Mouse (Mus musculus): Measurements from ENCODE around the gene Ufsp1. TPM values are rescaled to one million over a fixed set of nuclear protein-coding genes. Genes with fewer than 3 reads are reported as not detected.

Ufsp1 gene
- polyA plus RNA-seq, 1 experiment: 9.0 TPM

DNA sequence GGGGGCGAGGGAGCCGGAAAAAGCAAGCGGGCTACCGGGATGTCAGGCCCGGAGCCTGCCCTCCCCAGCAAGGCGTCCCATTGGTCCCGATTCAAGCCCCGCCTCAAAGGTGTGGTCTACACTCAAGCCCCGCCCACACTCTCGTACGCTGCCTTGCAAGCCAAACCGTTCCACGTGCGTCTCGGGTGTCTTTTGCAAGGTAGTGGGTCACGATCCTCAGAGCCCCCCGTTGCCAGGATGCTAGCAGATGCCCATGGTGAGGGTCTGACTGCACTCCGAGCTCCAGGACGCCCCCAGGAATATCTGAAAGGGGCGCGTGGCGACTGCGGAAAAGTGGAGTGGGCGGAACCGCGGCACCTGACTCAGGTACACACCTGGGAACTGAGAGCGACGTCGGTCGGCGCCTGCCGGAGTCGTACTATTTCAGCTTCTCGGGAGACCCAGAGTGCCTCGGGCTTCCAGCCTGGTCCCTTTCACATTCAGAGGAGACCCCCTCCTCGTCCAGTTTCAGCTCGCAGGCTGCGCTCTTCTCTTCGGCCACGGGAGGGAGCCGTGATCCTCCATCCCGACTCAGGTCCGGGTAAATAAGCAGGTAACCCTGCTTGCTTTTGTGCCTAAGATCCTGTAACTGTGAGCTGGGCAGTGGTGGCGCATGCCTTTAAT is 39.2 kb downstream of the Ufsp1 start, which contains the start of gene Slc12a9:
Gene Slc12a9, minus strand, starts transcription at position 86 of the 663 bp plus-strand sequence.
- Histone ChIP-seq H3K27me3 (ENCODE audit: control insufficient read depth, insufficient read depth, insufficient read length) (no peaks in the 10 kb centered on the region), H3K4me2 (ENCODE audit: low read depth) (peak within 1 kb of the TSS; percentile 96), H3K36me3 (ENCODE audit: control insufficient read depth, insufficient read depth) (no peaks in the 10 kb centered on the region), H3K4me3 (peak within 1 kb of the TSS; percentile 45), H3ac (ENCODE audit: control insufficient read depth, insufficient read length) (no peak within 1 kb of the TSS), H3K79me2 (ENCODE audit: control insufficient read depth, insufficient read depth) (no peaks in the 10 kb centered on the region)
- TF ChIP-seq REST (IDR thresholded peaks at IDR 0.05; ENCODE audit: insufficient read depth, insufficient read length) (no peak), POLR2AphosphoS2 (IDR thresholded peaks at IDR 0.05; ENCODE audit: insufficient read length, low read depth) (peak; percentile 75), USF1 (IDR thresholded peaks at IDR 0.05; ENCODE audit: low read depth) (no peak), POLR2A (IDR thresholded peaks at IDR 0.05; ENCODE audit: insufficient read length, low read depth) (peak; percentile 42), CEBPB (IDR thresholded peaks at IDR 0.05; ENCODE audit: insufficient read depth, poor library complexity, severe bottlenecking) (no peak), SRF (IDR thresholded peaks at IDR 0.05; ENCODE audit: control insufficient read depth, insufficient read length, low read depth) (no peak), MYOD1 (IDR thresholded peaks at IDR 0.05; ENCODE audit: control insufficient read depth in 1 of 3, insufficient read length in 2 of 3, low read depth in 2 of 3) (no peak), TCF12 (IDR thresholded peaks at IDR 0.05; ENCODE audit: insufficient read depth, poor library complexity, severe bottlenecking) (no peak)

DNA sequence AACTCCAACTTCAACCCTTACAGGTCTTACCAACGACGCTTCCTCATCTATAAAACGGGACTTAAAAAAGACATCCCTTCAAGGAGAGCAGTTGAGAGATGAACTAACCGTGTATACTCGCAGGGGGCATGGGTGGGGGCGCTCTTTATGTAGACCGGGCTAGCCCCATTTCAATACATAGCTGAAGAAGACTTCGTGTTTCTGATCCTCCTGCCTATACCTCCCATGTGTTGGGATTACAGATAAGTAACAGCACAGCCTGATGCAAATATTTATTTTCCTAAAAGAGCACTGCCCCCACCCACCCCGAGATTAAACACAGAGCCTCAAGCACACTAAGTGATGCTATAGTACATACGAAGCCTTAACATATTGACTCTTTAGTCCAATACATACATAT is 39.9 kb downstream of the Ufsp1 start:
- Histone ChIP-seq H3K27me3 (ENCODE audit: control insufficient read depth, insufficient read depth, insufficient read length) (no peaks in the 10 kb centered on the region), H3K79me2 (ENCODE audit: control insufficient read depth, insufficient read depth) (no peaks in the 10 kb centered on the region), H3K4me2 (ENCODE audit: low read depth) (peak overlapping the region; percentile 96), H3K36me3 (ENCODE audit: control insufficient read depth, insufficient read depth) (no peaks in the 10 kb centered on the region), H3K4me3 (peak overlapping the region; percentile 45), H3ac (ENCODE audit: control insufficient read depth, insufficient read length) (no peak overlapping the region)
- TF ChIP-seq CEBPB (IDR thresholded peaks at IDR 0.05; ENCODE audit: insufficient read depth, poor library complexity, severe bottlenecking) (no peak), REST (IDR thresholded peaks at IDR 0.05; ENCODE audit: insufficient read depth, insufficient read length) (no peak), POLR2A (IDR thresholded peaks at IDR 0.05; ENCODE audit: insufficient read length, low read depth) (no peak), TCF3 (IDR thresholded peaks at IDR 0.05; ENCODE audit: insufficient read length, low read depth) (no peak), MAX (IDR thresholded peaks at IDR 0.05; ENCODE audit: low read depth) (no peak), MYOD1 (IDR thresholded peaks at IDR 0.05; ENCODE audit: control insufficient read depth in 1 of 3, insufficient read length in 2 of 3, low read depth in 2 of 3) (no peak), E2F4 (IDR thresholded peaks at IDR 0.05; ENCODE audit: insufficient read depth) (no peak), SRF (IDR thresholded peaks at IDR 0.05; ENCODE audit: control insufficient read depth, insufficient read length, low read depth) (no peak), POLR2AphosphoS2 (IDR thresholded peaks at IDR 0.05; ENCODE audit: insufficient read length, low read depth) (no peak), TCF12 (IDR thresholded peaks at IDR 0.05; ENCODE audit: insufficient read depth, poor library complexity, severe bottlenecking) (no peak), MYOG (IDR thresholded peaks at IDR 0.05; ENCODE audit: control insufficient read depth in 1 of 3, insufficient read depth in 1 of 3, insufficient read length in 2 of 3, low read depth in 2 of 3) (no peak), USF1 (IDR thresholded peaks at IDR 0.05; ENCODE audit: low read depth) (no peak)

DNA sequence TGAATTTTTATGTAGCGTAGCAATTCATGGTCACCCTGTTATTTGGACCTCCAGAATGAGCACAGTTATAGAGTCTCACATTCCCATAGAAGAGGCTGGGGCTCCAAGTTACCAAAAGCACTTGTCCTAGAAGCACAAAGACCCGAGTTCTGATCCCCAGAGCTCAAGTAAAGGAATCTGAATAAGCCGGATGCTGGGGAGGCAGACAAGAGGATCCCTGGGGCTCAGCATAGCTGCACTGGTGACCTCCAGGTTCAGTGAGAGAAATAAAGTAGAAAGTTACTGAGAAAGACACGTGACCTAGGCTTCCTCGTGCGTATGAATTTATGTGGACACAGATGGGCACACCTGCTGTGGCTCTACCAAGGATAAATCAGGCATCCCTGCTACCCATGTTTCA is 40.6 kb downstream of the Ufsp1 start:
- H3ac ChIP-seq (ENCODE audit: control insufficient read depth, insufficient read length): no peak overlapping the region
- H3K4me3 ChIP-seq: no peak overlapping the region
- no peaks in the 10 kb centered on the region for H3K27me3 ChIP-seq (ENCODE audit: control insufficient read depth, insufficient read depth, insufficient read length)
- no peaks in the 10 kb centered on the region for H3K36me3 ChIP-seq (ENCODE audit: control insufficient read depth, insufficient read depth)
- TF ChIP-seq MYOD1 (IDR thresholded peaks at IDR 0.05; ENCODE audit: control insufficient read depth in 1 of 3, insufficient read length in 2 of 3, low read depth in 2 of 3) (no peak), CEBPB (IDR thresholded peaks at IDR 0.05; ENCODE audit: insufficient read depth, poor library complexity, severe bottlenecking) (no peak), REST (IDR thresholded peaks at IDR 0.05; ENCODE audit: insufficient read depth, insufficient read length) (no peak), SRF (IDR thresholded peaks at IDR 0.05; ENCODE audit: control insufficient read depth, insufficient read length, low read depth) (no peak), TCF3 (IDR thresholded peaks at IDR 0.05; ENCODE audit: insufficient read length, low read depth) (no peak), POLR2AphosphoS2 (IDR thresholded peaks at IDR 0.05; ENCODE audit: insufficient read length, low read depth) (no peak), POLR2A (IDR thresholded peaks at IDR 0.05; ENCODE audit: insufficient read length, low read depth) (no peak), TCF12 (IDR thresholded peaks at IDR 0.05; ENCODE audit: insufficient read depth, poor library complexity, severe bottlenecking) (no peak), E2F4 (IDR thresholded peaks at IDR 0.05; ENCODE audit: insufficient read depth) (no peak), MYOG (IDR thresholded peaks at IDR 0.05; ENCODE audit: control insufficient read depth in 1 of 3, insufficient read depth in 1 of 3, insufficient read length in 2 of 3, low read depth in 2 of 3) (no peak), MAX (IDR thresholded peaks at IDR 0.05; ENCODE audit: low read depth) (no peak), USF1 (IDR thresholded peaks at IDR 0.05; ENCODE audit: low read depth) (no peak)
- no peak overlapping the region for H3K4me2 ChIP-seq (ENCODE audit: low read depth)
- H3K79me2 ChIP-seq (ENCODE audit: control insufficient read depth, insufficient read depth): no peaks in the 10 kb centered on the region

DNA sequence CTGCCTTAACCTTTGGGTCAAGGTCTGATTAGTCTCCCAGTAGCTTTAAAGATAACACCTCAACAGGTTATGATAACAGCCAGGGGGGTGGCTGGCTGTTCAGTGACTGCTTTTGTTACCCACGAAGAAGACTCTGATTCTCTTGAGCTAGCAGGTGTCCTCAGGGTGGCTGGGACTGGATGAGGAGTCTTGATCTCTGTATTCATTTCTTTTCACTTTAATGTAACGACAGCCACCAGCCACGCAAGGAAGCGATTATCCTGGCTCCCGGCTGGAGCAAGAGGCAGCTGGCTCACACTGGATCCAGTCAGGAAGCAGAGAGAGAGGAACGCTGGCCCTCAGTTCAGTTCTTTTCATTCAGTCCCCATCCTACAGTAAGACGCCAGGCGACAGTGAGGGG is 42.8 kb downstream of the Ufsp1 start:
- H3ac ChIP-seq (ENCODE audit: control insufficient read depth, insufficient read length): no peak overlapping the region
- TF ChIP-seq SRF (IDR thresholded peaks at IDR 0.05; ENCODE audit: control insufficient read depth, insufficient read length, low read depth) (no peak), E2F4 (IDR thresholded peaks at IDR 0.05; ENCODE audit: insufficient read depth) (no peak), POLR2A (IDR thresholded peaks at IDR 0.05; ENCODE audit: insufficient read length, low read depth) (no peak), CEBPB (IDR thresholded peaks at IDR 0.05; ENCODE audit: insufficient read depth, poor library complexity, severe bottlenecking) (no peak), USF1 (IDR thresholded peaks at IDR 0.05; ENCODE audit: low read depth) (no peak), MYOG (IDR thresholded peaks at IDR 0.05; ENCODE audit: control insufficient read depth in 1 of 3, insufficient read depth in 1 of 3, insufficient read length in 2 of 3, low read depth in 2 of 3) (no peak), TCF3 (IDR thresholded peaks at IDR 0.05; ENCODE audit: insufficient read length, low read depth) (no peak), POLR2AphosphoS2 (IDR thresholded peaks at IDR 0.05; ENCODE audit: insufficient read length, low read depth) (no peak)
- peak overlapping the region; percentile 28 for H3K4me3 ChIP-seq
- H3K4me2 ChIP-seq (ENCODE audit: low read depth): peak overlapping the region; percentile 74
- no peaks in the 10 kb centered on the region for H3K36me3 ChIP-seq (ENCODE audit: control insufficient read depth, insufficient read depth)
- no peaks in the 10 kb centered on the region for H3K79me2 ChIP-seq (ENCODE audit: control insufficient read depth, insufficient read depth)
- no peaks in the 10 kb centered on the region for H3K27me3 ChIP-seq (ENCODE audit: control insufficient read depth, insufficient read depth, insufficient read length)
